Mouse (Mus musculus) olfactory bulb, adult 2 months (tissue): ENCODE measurements around the gene Gm49368. TPM values are rescaled to one million over a fixed set of nuclear protein-coding genes. Genes with fewer than 3 reads are reported as not detected.

Source experiments
- H3K27ac ChIP-seq: fragments of 200-500 bp; 2 replicates; pipeline ENCODE4 v1.5.1; 2012; ENCODE audit warnings: low read depth, low read length; ENCODE audit not compliant: insufficient read depth
- H3K4me1 ChIP-seq: fragments of 200-500 bp; 2 replicates; pipeline ENCODE4 v1.6.1; 2012; ENCODE audit warnings: low read length; ENCODE audit not compliant: control insufficient read depth, insufficient read depth
- H3K4me3 ChIP-seq: fragments of 200-500 bp; 2 replicates; pipeline ENCODE4 v1.5.1; 2012; ENCODE audit warnings: mild to moderate bottlenecking, low read depth, low read length, moderate library complexity; ENCODE audit not compliant: insufficient read depth
- CTCF ChIP-seq: fragments of 200-500 bp; IDR thresholded peaks from 2 replicates; pipeline ENCODE4 v1.5.1; 2012; ENCODE audit warnings: low read depth, mild to moderate bottlenecking, low read length, moderate library complexity; ENCODE audit not compliant: insufficient read depth
- POLR2A ChIP-seq: fragments of 200-500 bp; IDR thresholded peaks from 2 replicates; pipeline ENCODE4 v1.6.1; 2012; ENCODE audit warnings: mild to moderate bottlenecking, low read depth, low read length, moderate library complexity; ENCODE audit not compliant: insufficient read depth
- WGBS: fragments of 180-500 bp; shearing (Covaris S2); methylation state at CpG from one replicate; pipeline ENCODE4 v1.1.7; 2018; 5-methylcytosine and 5-hydroxymethylcytosine counted together
- polyA plus RNA-seq: library from polyadenylated mRNA; stranded (reverse); fragments of >200 nt; gene quantifications from 2 replicates; pipeline ENCODE4 v1.2.4, GENCODE M21; 2012; ENCODE audit warnings: low replicate concordance; ENCODE audit not compliant: missing spikeins, insufficient read depth, insufficient read length

Gene Gm49368
- polyA plus RNA-seq, 1 experiment: not detected

GRCm38 (mm10) chr7:128049254-128049653 is 13.2 kb upstream of the Gm49368 start:
- 93% methylated on average over 2 of the region's 2 CpGs for WGBS
- no peak overlapping the region for H3K27ac ChIP-seq
- H3K4me1 ChIP-seq: no peaks in the 10 kb centered on the region
- H3K4me3 ChIP-seq: no peak overlapping the region
- TF ChIP-seq POLR2A: no peak
- no peak for TF ChIP-seq CTCF

- WGBS: 79% methylated on average over 4 of the region's 4 CpGs
- TF ChIP-seq POLR2A: no peak
- TF ChIP-seq CTCF: no peak
- H3K4me3 ChIP-seq: no peak overlapping the region
- no peak overlapping the region for H3K27ac ChIP-seq
- no peaks in the 10 kb centered on the region for H3K4me1 ChIP-seq
Measured at GRCm38 (mm10) chr7:128050739-128051138, 11.7 kb upstream of the Gm49368 start.

GRCm38 (mm10) chr7:128053061-128053460 is 9.4 kb upstream of the Gm49368 start:
- 83% methylated on average over 5 of the region's 5 CpGs for WGBS
- H3K4me1 ChIP-seq: no peaks in the 10 kb centered on the region
- H3K27ac ChIP-seq: no peak overlapping the region
- TF ChIP-seq POLR2A (no peak), CTCF (no peak)
- no peak overlapping the region for H3K4me3 ChIP-seq

GRCm38 (mm10) chr7:128056917-128057444 is 5.5 kb upstream of the Gm49368 start:
- H3K27ac ChIP-seq: no peak overlapping the region
- TF ChIP-seq CTCF: no peak
- no peak for TF ChIP-seq POLR2A
- no peak overlapping the region for H3K4me3 ChIP-seq
- H3K4me1 ChIP-seq: no peaks in the 10 kb centered on the region
- 67% methylated on average over 3 of the region's 3 CpGs for WGBS

- WGBS: 84% methylated on average over 8 of the region's 8 CpGs
- H3K27ac ChIP-seq: no peak overlapping the region
- no peaks in the 10 kb centered on the region for H3K4me1 ChIP-seq
- TF ChIP-seq POLR2A (no peak), CTCF (no peak)
- H3K4me3 ChIP-seq: no peak overlapping the region
Measured at GRCm38 (mm10) chr7:128057860-128058259, 4.6 kb upstream of the Gm49368 start.

- no peak overlapping the region for H3K4me3 ChIP-seq
- H3K27ac ChIP-seq: no peak overlapping the region
- no peaks in the 10 kb centered on the region for H3K4me1 ChIP-seq
- 80% methylated on average over 7 of the region's 7 CpGs for WGBS
- no peak for TF ChIP-seq CTCF
- TF ChIP-seq POLR2A: no peak
Measured at GRCm38 (mm10) chr7:128058576-128058975, 3.9 kb upstream of the Gm49368 start.

- Histone ChIP-seq H3K4me3 (no peak overlapping the region), H3K27ac (no peak overlapping the region), H3K4me1 (no peaks in the 10 kb centered on the region)
- TF ChIP-seq CTCF (no peak), POLR2A (no peak)
- 79% methylated on average over 4 of the region's 4 CpGs for WGBS
Measured at GRCm38 (mm10) chr7:128059091-128059490, 3.4 kb upstream of the Gm49368 start.

- Histone ChIP-seq H3K4me1 (no peaks in the 10 kb centered on the region), H3K4me3 (no peak overlapping the region), H3K27ac (no peak overlapping the region)
- TF ChIP-seq POLR2A: no peak
- 86% methylated on average over 6 of the region's 6 CpGs for WGBS
Measured at GRCm38 (mm10) chr7:128063211-128063781, 813 bp downstream of the Gm49368 start.

GRCm38 (mm10) chr7:128065547-128065946 is 3.1 kb downstream of the Gm49368 start:
- Histone ChIP-seq H3K4me3 (no peak overlapping the region), H3K4me1 (no peaks in the 10 kb centered on the region), H3K27ac (no peak overlapping the region)
- TF ChIP-seq CTCF (no peak), POLR2A (no peak)
- 82% methylated on average over 5 of the region's 5 CpGs for WGBS
